Mouse (Mus musculus) heart, embryonic 13.5 days (tissue): ENCODE results near the gene Mphosph9. TPM values are rescaled to one million over a fixed set of nuclear protein-coding genes. Genes with fewer than 3 reads are reported as not detected.

Experiments used
- polyA plus RNA-seq: library from polyadenylated mRNA; unstranded; fragments of >200 nt; fragmentation: Nextera tagmentation; extraction: Ambion mirVana; gene quantifications from 2 replicates; pipeline ENCODE4 v1.2.1, GENCODE M21; 2015

Mphosph9 gene
- polyA plus RNA-seq, 1 experiment from 2014 or later = 10.2 TPM

Other genes starting within 250 kb of the Mphosph9 start
- gene Abcb9, start 232.2 kb downstream of the Mphosph9 start, polyA plus RNA-seq = 1.6 and 1.7 TPM in 2 replicates
- 18.3 and 18.8 TPM in 2 replicates for gene Ogfod2, start 215.7 kb downstream of the Mphosph9 start, polyA plus RNA-seq
- gene Arl6ip4, start 211.9 kb downstream of the Mphosph9 start, polyA plus RNA-seq = 68.5 and 70.8 TPM in 2 replicates
- 5.1 and 6.6 TPM in 2 replicates for gene Pitpnm2, start 78.2 kb downstream of the Mphosph9 start, polyA plus RNA-seq
- 18.5 and 19.5 TPM in 2 replicates for gene 2810006K23Rik, start 117 bp upstream of the Mphosph9 start, polyA plus RNA-seq
- 20.5 and 23.9 TPM in 2 replicates for gene Cdk2ap1, start 35.1 kb upstream of the Mphosph9 start, polyA plus RNA-seq
- 54.3 and 64.1 TPM in 2 replicates for gene Sbno1, start 98.0 kb upstream of the Mphosph9 start, polyA plus RNA-seq
- gene Kmt5a, start 112.0 kb upstream of the Mphosph9 start, polyA plus RNA-seq = 26.7 and 34.4 TPM in 2 replicates
- gene Rilpl2, start 150.4 kb upstream of the Mphosph9 start, polyA plus RNA-seq = 12.3 and 14.8 TPM in 2 replicates
- 22.9 and 23.9 TPM in 2 replicates for gene Snrnp35, start 155.2 kb upstream of the Mphosph9 start, polyA plus RNA-seq
- 21.8 and 23.1 TPM in 2 replicates for gene Rilpl1, start 203.4 kb upstream of the Mphosph9 start, polyA plus RNA-seq
- gene Tmed2, start 212.7 kb upstream of the Mphosph9 start, polyA plus RNA-seq = 396 and 446 TPM in 2 replicates
- gene Ddx55, start 224.9 kb upstream of the Mphosph9 start, polyA plus RNA-seq = 8.7 and 8.8 TPM in 2 replicates